Mouse (Mus musculus) lung, postnatal 36 days (tissue): ENCODE measurements around the gene Wfdc13.

Source experiments
- DNase-seq: peaks from one replicate; pipeline ENCODE4 v3.0.0; 2022; ENCODE audit warnings: mixed read lengths

Gene Wfdc13

GRCm38 (mm10) chr2:164684807-164685206, at the start of gene Wfdc13:
TSS of gene Wfdc13 (plus strand) at chr2:164685107.
- DNase-seq, result no peak

DNA sequence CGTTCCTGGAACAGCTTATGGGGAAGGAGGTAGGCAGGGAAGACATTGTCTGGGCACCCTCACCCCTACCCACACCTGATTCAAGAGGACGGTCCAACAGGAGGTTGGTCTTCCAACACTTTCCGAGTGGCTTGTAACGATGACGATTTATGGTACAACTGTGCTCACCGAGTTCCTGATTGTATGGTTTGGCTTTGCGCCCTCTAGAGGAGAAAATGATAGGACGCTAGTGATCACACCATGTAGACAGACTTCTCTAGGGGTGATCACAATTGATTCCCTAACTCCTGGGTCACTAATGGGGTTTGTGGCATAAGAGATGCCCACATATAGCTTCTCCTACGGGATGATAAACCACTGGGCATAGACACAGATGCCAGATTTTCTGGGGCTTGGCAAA, 49.6 kb upstream of the Wfdc13 start:
- peak; percentile 19 for DNase-seq

DNA sequence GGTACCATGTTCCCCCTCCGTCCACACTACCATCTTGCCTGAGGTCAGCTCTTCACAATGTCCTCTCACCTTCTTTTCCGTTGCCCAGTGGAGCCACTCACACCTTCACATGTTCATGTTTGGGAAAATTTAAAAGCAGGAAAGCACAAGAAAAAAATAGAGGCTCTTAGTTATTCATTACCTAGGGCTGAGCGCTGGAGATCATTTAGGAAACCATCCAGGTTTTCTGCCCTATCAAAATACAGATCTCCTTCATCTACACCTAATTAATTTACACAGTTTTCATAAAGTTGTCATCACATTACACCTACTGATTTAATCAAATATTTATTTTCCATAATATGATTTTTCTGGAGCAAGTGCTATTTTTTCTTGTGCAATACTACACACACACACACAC, 46.2 kb upstream of the Wfdc13 start, which contains the start of gene Wfdc16:
Wfdc16 (minus strand) TSS at position 101 of the 400 bp plus-strand sequence.
- DNase-seq, result no peak

DNA sequence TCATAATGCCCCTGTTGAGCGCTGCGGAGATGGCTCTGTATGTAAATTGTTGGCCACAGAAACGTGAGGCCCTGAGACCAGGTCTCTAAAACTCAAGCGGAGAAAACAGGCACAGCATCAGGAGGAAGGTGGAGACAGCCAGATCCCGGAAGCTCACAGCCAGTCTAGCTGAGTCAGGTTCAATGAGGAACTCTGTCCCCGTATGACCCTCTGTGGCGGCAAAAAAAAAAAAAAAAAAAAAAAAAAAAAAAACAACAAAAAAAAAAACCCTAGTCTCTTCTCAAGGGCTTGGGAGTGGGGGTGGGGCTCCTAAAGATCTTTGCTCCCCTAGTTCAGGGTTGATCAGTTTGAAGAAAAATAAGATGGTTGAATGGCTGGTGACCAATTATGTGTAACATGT, 43.8 kb upstream of the Wfdc13 start:
- DNase-seq, result peak; percentile 35

DNA sequence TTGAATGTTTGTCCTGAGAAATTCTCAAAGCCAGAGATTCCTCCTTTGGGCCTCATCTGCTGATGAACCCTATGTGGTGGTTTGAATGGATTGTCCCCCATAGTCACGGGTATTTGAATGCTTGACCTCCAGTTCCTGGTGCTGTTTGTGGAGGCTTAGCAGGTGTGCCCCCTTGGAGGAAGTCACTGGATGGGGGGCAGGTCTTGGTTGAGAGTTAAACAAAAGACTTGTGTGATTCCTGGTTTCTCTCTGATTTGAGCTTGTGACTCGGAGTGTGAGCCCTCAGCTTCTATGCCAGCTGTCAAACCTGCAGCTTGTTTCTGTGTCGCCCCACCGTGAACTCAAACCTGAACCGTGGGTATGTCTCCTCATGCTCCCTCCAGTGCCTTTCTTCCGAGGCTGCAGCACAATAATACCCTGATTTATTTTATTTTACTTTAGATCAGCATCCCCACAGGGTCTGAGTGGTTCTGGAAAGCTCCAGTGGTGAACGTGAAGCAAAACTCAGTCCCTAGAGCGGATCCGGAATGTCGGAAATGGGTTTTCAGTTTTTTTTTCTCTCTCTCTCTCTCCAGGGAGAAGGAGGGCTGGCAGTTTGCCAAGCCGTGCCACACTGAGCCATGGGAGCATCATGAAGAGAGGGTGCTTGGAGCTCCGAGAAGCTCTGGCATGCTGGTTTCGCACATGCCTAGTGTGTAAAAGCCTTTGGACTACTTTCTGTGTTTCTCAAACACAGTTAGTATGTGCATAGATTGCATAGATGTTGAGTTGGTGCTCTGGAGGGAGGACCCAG, 42.8 kb upstream of the Wfdc13 start:
- peak; percentile 11 for DNase-seq

GRCm38 (mm10) chr2:164655858-164656257, 29.0 kb upstream of the Wfdc13 start, which contains the start of gene Wfdc10:
TSS of gene Wfdc10 (plus strand) at chr2:164656046.
- peak; percentile 73 for DNase-seq

DNA sequence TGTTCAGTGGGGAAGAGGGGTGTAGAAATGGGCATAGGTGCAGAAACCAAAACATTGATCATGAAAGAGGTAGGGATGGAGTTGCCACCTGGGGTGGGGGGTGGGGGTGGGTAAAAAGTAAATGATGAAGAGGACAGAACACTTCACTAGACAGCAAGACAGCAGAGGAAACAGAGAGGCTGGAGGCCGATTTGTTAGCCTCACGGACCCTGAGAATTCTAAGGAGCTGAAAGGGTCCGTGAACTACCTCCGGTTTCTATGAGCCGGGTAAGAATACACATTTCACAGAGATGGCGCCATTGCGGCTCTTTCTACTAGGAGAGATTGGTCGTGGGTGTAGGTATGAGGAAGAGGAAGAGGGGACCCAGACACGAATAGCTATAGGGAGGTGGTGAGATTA, 28.4 kb upstream of the Wfdc13 start, which contains the start of gene Wfdc9:
Wfdc9 (minus strand) TSS at position 101 of the 400 bp plus-strand sequence.
- DNase-seq, result no peak

DNA sequence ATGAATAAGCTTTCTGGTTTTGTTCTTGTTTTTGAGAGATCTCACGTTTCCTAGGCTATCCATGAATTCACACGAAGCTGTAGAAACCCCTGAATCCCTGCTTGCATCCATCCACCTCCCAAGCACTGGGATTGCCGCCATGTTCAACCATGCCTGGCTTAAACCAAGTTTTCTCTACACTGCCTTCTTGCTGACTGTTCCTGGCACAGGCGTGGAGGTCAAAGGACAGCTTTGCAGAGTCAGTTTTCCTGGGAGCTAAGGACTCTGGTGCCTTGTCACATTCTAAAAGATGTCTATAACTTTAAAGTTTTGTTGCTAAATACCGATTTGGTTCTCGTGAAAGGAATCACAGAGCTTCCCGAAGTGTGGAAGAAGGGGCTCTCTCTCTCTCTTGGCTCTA, 20.1 kb upstream of the Wfdc13 start:
- no peak for DNase-seq

- DNase-seq, result no peak
These were observed 14.6 kb upstream of the Wfdc13 start for GRCm38 (mm10) chr2:164670261-164670660.

DNA sequence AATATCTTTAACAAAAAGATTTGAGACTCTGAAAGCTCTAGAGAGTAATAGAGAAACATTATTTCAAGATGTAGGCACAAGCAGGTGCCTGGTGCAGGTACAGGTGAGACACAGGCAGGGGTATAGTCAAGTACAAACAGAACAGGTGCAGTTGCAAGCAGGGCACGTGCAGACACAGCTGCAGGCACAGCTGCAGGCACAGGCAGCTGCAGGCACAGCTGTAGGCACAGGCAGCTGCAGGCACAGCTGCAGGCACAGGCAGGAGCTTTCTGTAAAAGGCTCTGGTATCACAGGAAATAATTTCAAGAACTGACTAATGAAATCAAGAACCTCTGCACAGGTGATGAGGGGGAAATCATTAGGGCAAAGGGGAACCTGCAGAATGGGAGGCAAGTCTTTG, 14.0 kb upstream of the Wfdc13 start:
- no peak for DNase-seq

DNA sequence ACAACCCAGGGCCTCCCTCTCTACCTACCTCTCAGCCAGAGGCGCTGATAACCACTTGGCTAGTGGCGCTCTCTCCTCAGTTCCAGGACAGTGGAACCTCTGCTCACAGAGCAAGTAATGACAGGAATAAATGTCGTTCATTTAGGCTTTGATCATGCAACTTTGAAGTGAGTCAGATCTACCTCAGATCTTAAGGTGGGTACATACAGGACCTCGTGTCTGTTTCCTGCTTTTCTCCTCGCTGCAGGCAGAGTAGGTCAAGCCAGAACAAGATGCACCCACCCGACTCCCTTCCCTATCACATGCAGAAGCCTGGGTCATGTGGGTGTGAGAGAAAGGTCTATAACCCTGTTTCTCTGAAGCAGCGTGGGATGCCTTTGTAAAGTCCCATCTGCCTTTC, 10.9 kb upstream of the Wfdc13 start, which contains the start of gene Wfdc11:
Wfdc11 (minus strand) TSS at position 101 of the 400 bp plus-strand sequence.
- no peak for DNase-seq

DNA sequence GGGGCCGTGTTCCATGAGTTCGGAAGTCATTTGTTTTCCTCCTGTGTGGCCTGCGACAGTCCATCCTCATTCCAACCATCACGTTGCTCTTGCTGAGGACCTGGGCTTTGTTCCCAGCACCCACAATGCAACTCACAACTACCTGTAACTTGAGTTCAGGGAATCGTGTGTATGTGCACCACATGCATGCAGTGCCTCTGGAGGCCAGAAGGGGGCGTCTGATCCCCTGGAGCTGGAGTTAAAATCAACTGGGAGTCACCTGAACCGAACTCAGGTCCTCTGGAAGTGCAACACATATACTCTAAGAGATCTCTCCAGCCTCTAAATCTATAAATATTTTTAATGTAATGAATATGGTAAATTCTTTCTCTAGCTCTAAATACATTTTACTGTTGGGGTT, 8.8 kb upstream of the Wfdc13 start:
- DNase-seq, result no peak

- peak; percentile 8 for DNase-seq
These were observed 7.8 kb upstream of the Wfdc13 start for GRCm38 (mm10) chr2:164676916-164677685.

DNA sequence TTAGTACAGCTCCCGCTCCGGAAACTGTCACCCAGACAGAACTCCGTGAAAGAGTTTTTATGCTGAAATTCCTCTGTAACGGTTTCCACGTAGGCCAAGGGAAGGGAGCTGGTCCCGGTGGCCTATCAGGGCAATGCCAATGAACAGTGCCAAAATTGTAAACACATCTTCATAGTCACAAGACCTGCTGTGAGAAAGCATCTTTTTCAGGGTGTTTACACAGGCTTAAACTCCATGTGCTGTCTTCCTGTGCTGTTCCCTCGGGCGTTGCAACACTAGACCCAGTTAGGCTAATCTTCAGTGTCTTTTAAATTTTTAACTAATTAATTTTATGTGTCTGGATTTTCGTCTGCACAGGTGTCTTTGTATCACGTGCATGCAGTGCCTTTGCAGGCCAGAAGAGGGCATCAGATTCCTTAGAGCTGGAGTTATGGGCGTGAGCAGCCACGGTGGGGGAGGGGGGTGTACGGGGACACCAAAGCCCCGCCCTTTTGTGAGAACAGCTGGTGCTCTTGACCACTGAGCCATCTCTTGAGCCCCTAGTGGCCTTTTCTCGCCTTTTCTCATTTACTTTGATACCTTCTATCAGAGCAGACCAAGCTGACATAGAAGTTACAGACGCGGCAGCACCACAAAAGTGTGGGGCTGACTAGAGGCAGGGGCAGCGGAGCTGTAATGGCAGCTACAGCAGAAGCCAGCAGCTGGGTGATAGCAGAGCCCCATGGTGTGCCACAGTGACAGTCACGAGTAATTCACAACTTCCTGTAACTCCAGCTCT, 5.9 kb upstream of the Wfdc13 start:
- DNase-seq, result peak; percentile 91

GRCm38 (mm10) chr2:164679906-164680305, 5.0 kb upstream of the Wfdc13 start:
- DNase-seq, result peak; percentile 70

GRCm38 (mm10) chr2:164698201-164698600, 13.3 kb downstream of the Wfdc13 start, which contains the start of gene Spint4:
TSS of gene Spint4 (plus strand) at chr2:164698501.
- no peak for DNase-seq

DNA sequence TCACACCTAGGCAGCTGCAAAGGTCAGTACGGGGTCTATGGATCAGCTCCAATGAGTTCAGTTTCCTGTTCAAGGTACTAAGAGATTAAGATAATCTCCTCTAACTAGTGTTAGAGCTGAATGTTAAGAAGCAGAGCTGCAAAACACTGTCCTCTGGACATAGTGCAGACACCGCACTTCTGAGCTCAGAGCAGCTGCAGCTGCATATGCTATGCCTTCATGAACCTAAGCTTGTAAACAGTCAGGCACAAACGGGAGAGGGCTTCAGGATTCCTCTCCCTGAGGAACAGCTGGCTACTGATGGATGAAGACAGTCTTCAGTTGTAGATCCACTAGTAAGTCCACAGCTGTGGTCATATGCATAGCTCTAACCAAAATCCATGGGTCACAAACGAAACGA, 16.1 kb downstream of the Wfdc13 start:
- no peak for DNase-seq

DNA sequence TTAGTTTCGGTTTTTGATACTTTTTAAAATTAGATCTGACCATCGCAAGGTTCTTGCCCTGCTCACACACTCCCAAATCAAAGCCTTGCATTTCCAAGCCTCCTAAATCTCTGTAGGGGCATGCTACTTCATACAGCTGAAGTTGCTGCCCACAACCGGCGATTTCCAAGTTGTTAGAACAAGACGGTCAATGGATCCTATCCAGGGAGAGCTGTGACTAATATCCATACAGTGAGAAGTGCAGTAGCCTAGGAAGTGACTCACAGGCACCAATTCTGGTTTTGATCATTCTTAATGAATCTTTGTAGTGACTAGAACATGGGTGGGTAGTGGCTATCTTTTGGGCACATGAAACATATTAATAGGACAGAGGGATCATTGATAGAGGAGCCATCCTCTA, 16.9 kb downstream of the Wfdc13 start:
- no peak for DNase-seq

DNA sequence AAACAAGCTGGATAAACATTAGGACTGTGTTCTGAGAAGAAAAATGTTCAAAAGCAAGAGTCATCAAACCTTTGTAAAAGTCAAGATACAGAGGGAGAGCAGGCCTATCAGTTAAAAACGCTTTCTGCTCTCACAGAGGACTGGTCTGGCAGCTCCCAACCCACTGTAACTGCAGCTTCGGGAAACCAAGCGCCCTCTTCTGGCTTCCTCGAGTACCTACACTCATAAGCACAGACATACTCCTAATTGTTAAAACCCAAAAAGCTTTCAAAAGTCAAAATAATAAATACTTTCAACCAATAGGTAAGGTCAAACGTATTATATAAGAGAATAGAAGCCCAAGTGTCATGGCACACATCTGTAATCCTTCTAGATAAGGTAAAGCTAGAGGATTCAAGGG, 19.3 kb downstream of the Wfdc13 start:
- DNase-seq, result no peak

GRCm38 (mm10) chr2:164705328-164705727, 20.4 kb downstream of the Wfdc13 start:
- no peak for DNase-seq

DNA sequence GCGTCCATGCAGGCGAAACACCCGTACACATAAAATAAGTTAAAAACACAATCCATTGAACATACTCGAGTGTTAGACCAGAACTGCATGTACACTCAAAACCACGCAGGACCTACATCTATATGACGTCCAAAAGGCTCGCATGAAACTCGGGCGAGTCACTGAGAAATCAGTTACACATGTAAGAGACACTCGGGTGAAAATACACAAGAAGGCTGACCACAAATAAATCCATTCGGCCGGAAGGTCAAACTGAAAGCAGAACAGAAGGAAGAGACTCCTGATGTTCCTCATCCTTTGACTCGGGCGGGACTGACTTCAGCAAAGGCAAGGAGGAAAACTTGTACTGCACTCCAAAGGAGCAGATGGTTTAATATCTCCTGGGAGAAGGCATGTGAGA, 21.1 kb downstream of the Wfdc13 start:
- no peak for DNase-seq

DNA sequence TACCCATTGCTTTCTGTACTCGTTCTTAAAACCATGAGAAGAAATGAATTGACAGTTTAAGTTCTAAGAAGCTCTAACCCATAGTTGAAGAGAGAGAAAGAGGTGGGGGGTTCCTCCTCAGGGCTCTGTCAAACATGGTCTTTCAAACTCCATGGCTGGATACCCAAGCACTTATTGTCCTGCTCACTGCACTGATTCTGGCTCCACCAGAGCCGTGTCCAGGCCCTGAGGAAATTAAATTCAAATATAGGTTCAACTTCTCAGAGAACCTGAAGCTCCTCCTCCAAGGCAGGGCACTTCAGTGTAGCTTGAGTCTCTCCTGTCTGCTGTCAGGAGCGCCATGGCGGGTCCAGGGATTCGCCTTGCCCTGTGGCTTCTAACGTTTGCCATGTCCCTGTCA, 30.1 kb downstream of the Wfdc13 start, which contains the start of gene Spint5:
Spint5 (plus strand) TSS at position 301 of the 400 bp plus-strand sequence.
- no peak for DNase-seq
